Mouse (Mus musculus) bone marrow, adult 2 months (tissue): ENCODE results near the gene Pdk2.

Experiments
- CTCF ChIP-seq: fragments of 200-500 bp; IDR thresholded peaks from 2 replicates; pipeline ENCODE4 v1.5.1; 2011; ENCODE audit warnings: low read length, control low read depth; ENCODE audit not compliant: control insufficient read depth, insufficient read depth
- POLR2A ChIP-seq: fragments of 200-500 bp; IDR thresholded peaks from 2 replicates; pipeline ENCODE4 v1.6.1; 2011; ENCODE audit warnings: low read depth, mild to moderate bottlenecking, control low read depth, low read length, borderline replicate concordance; ENCODE audit not compliant: control insufficient read depth

GRCm38 (mm10) chr11:95072136-95072535 lies 31.0 kb upstream of the Pdk2 start:
- TF ChIP-seq POLR2A, result no peak
- TF ChIP-seq CTCF, result no peak
